Mouse (Mus musculus) forebrain, postnatal 0 days (tissue): ENCODE measurements at regions not wholly inside any gene's neighbourhood (a gene's known extent, or its start where the extent isn't known, plus 50 kb on each side); places are given as distances from the start of the nearest gene placed in this dataset.

ENCODE experiments used
- ATAC-seq: fragments of 200-750 bp; cut with Nextera tagmentation; 2 replicates; pipeline ENCODE4 v1.8.0; 2017; ENCODE audit warnings: mild to moderate bottlenecking, moderate library complexity
- DNase-seq: peaks from one replicate; pipeline ENCODE4 v3.0.0-alpha.2; 2015
- H3K27ac ChIP-seq: fragments of 300-500 bp; sonication (generic); 2 replicates; pipeline ENCODE4 v1.5.1; 2014; ENCODE audit warnings: low read depth, mild to moderate bottlenecking, antibody characterized with exemption, low read length, moderate library complexity, mixed read lengths
- H3K27me3 ChIP-seq: fragments of 300-500 bp; sonication (generic); 2 replicates; pipeline ENCODE4 v1.6.1; 2014; ENCODE audit warnings: mild to moderate bottlenecking, low read length, mixed read lengths; ENCODE audit not compliant: insufficient read depth
- H3K36me3 ChIP-seq: fragments of 300-500 bp; sonication (generic); 2 replicates; pipeline ENCODE4 v1.6.1; 2014; ENCODE audit warnings: mild to moderate bottlenecking, moderate library complexity; ENCODE audit not compliant: insufficient read depth
- H3K4me1 ChIP-seq: fragments of 300-500 bp; sonication (generic); 2 replicates; pipeline ENCODE4 v1.6.1; 2014; ENCODE audit warnings: antibody characterized with exemption; ENCODE audit not compliant: insufficient read depth
- H3K4me2 ChIP-seq: fragments of 300-500 bp; sonication (generic); 2 replicates; pipeline ENCODE4 v1.6.1; 2014; ENCODE audit warnings: low read depth, mild to moderate bottlenecking, moderate library complexity
- H3K4me3 ChIP-seq: fragments of 300-500 bp; sonication (generic); 2 replicates; pipeline ENCODE4 v1.5.1; 2014; ENCODE audit warnings: low read depth, low read length, mixed read lengths
- H3K9ac ChIP-seq: fragments of 300-500 bp; sonication (generic); 2 replicates; pipeline ENCODE4 v1.6.1; 2014; ENCODE audit warnings: mild to moderate bottlenecking
- H3K9me3 ChIP-seq: fragments of 300-500 bp; sonication (generic); 2 replicates; pipeline ENCODE4 v1.6.1; 2016; ENCODE audit warnings: low read length
- CTCF ChIP-seq: sonication (generic); IDR thresholded peaks from 2 replicates; pipeline ENCODE4 v1.5.1; 2016; ENCODE audit warnings: antibody characterized with exemption, control low read depth, low read depth
- WGBS: fragments of 180-500 bp; shearing (Covaris S2); extraction: QIAGEN DNeasy Blood & Tissue Kit; methylation state at CpG from one replicate; pipeline ENCODE4 v1.1.7; 2014; 5-methylcytosine and 5-hydroxymethylcytosine counted together

GRCm38 (mm10) chr10:73039551-73039950, 59.6 kb upstream of the Pcdh15 start:
- TF ChIP-seq CTCF, result no peak
- H3K27ac ChIP-seq, result no peak overlapping the region
- no peaks in the 10 kb centered on the region for H3K27me3 ChIP-seq
- H3K9me3 ChIP-seq, result peaks cover 3% of the 10 kb centered on the region; the same call in 1 of the 2 replicates
- H3K4me1 ChIP-seq, result no peaks in the 10 kb centered on the region
- WGBS, result 7% methylated on average over 1 of the region's 1 CpGs
- H3K9ac ChIP-seq, result no peak overlapping the region
- no peak overlapping the region for H3K4me2 ChIP-seq
- H3K4me3 ChIP-seq, result no peak overlapping the region
- DNase-seq (no peak), ATAC-seq (no peak)
- H3K36me3 ChIP-seq, result no peaks in the 10 kb centered on the region
